Mouse (Mus musculus) hindbrain, embryonic 12.5 days (tissue): ENCODE results near the gene Sprtn. TPM values are rescaled to one million over a fixed set of nuclear protein-coding genes. Genes with fewer than 3 reads are reported as not detected.

Experiments used
- ATAC-seq: fragments of 200-750 bp; cut with Nextera tagmentation; 2 replicates; pipeline ENCODE4 v1.8.0; 2017; ENCODE audit warnings: moderate TSS enrichment; ENCODE audit not compliant: low FRiP score
- H3K27ac ChIP-seq: fragments of 300-500 bp; sonication (generic); 2 replicates; pipeline ENCODE4 v1.5.1; 2016; ENCODE audit warnings: mild to moderate bottlenecking
- H3K27me3 ChIP-seq: fragments of 300-500 bp; sonication (generic); 2 replicates; pipeline ENCODE4 v1.6.1; 2016; ENCODE audit warnings: mild to moderate bottlenecking
- H3K36me3 ChIP-seq: fragments of 300-500 bp; sonication (generic); 2 replicates; pipeline ENCODE4 v1.6.1; 2016; ENCODE audit warnings: mild to moderate bottlenecking
- H3K4me1 ChIP-seq: fragments of 300-500 bp; sonication (generic); 2 replicates; pipeline ENCODE4 v1.6.1; 2016
- H3K4me2 ChIP-seq: fragments of 300-500 bp; sonication (generic); replicated peaks from 2 replicates; pipeline ENCODE4 v1.6.1; 2016; ENCODE audit warnings: mild to moderate bottlenecking
- H3K4me3 ChIP-seq: fragments of 300-500 bp; sonication (generic); 2 replicates; pipeline ENCODE4 v1.5.1; 2016; ENCODE audit warnings: mild to moderate bottlenecking
- H3K9ac ChIP-seq: fragments of 300-500 bp; sonication (generic); 2 replicates; pipeline ENCODE4 v1.6.1; 2016; ENCODE audit warnings: mild to moderate bottlenecking, moderate library complexity
- H3K9me3 ChIP-seq: fragments of 300-500 bp; sonication (generic); replicated peaks from 2 replicates; pipeline ENCODE4 v1.6.1; 2016; ENCODE audit warnings: mild to moderate bottlenecking
- WGBS: fragments of 180-500 bp; shearing (Covaris S2); methylation state at CpG from one replicate; pipeline ENCODE4 v1.1.7; 2016; 5-methylcytosine and 5-hydroxymethylcytosine counted together
- polyA plus RNA-seq: library from polyadenylated mRNA; unstranded; fragments of >200 nt; fragmentation: Nextera tagmentation; extraction: Ambion mirVana; gene quantifications from 2 replicates; pipeline ENCODE4 v1.2.1, GENCODE M21; 2016

Gene Sprtn
- polyA plus RNA-seq, 1 experiment from 2014 or later: 15.2 TPM

- no peaks in the 10 kb centered on the region for H3K36me3 ChIP-seq
- H3K4me1 ChIP-seq: peaks cover 15% of the 10 kb centered on the region
- no peaks in the 10 kb centered on the region for H3K27me3 ChIP-seq
- H3K9me3 ChIP-seq: no peaks in the 10 kb centered on the region
- no peak overlapping the region for H3K9ac ChIP-seq
- H3K27ac ChIP-seq: no peak overlapping the region
- H3K4me2 ChIP-seq: no peak overlapping the region
- 86% methylated on average over 7 of the region's 7 CpGs for WGBS
- no peak overlapping the region for H3K4me3 ChIP-seq
- no peak for ATAC-seq
Observed at GRCm38 (mm10) chr8:124953188-124953587, 55.5 kb downstream of the Sprtn start.

GRCm38 (mm10) chr8:124954572-124955082 lies 56.9 kb downstream of the Sprtn start:
- WGBS: 84% methylated on average over 8 of the region's 8 CpGs
- Histone ChIP-seq H3K9ac (no peak overlapping the region), H3K4me1 (peaks cover 15% of the 10 kb centered on the region), H3K9me3 (no peaks in the 10 kb centered on the region), H3K27me3 (no peaks in the 10 kb centered on the region), H3K4me2 (no peak overlapping the region), H3K27ac (no peak overlapping the region), H3K36me3 (no peaks in the 10 kb centered on the region), H3K4me3 (no peak overlapping the region)
- ATAC-seq: no peak

Other genes starting within 250 kb of the Sprtn start
- gene 2310022B05Rik, start 234.5 kb upstream of the Sprtn start, polyA plus RNA-seq: 26.6 and 31.2 TPM in 2 replicates
- 61.4 and 62.2 TPM in 2 replicates for gene Ttc13, start 175.9 kb upstream of the Sprtn start, polyA plus RNA-seq
- 33.4 and 37.7 TPM in 2 replicates for gene Arv1, start 175.7 kb upstream of the Sprtn start, polyA plus RNA-seq
- gene Fam89a, start 146.1 kb upstream of the Sprtn start, polyA plus RNA-seq: 5.1 and 6.0 TPM in 2 replicates
- gene Trim67, start 104.8 kb upstream of the Sprtn start, polyA plus RNA-seq: 11.9 and 13.2 TPM in 2 replicates
- 103 and 107 TPM in 2 replicates for gene Gnpat, start 34.9 kb upstream of the Sprtn start, polyA plus RNA-seq
- 42.2 and 43.9 TPM in 2 replicates for gene 2810004N23Rik, start 34.8 kb upstream of the Sprtn start, polyA plus RNA-seq
- 17.2 and 18.8 TPM in 2 replicates for gene Exoc8, start 181 bp upstream of the Sprtn start, polyA plus RNA-seq
- 17.3 and 17.5 TPM in 2 replicates for gene Egln1, start 51.4 kb downstream of the Sprtn start, polyA plus RNA-seq
- 141 and 145 TPM in 2 replicates for gene Tsnax, start 115.1 kb downstream of the Sprtn start, polyA plus RNA-seq
- 2.7 and 2.8 TPM in 2 replicates for gene Disc1, start 156.3 kb downstream of the Sprtn start, polyA plus RNA-seq